Mouse (Mus musculus): ENCODE measurements at regions not wholly inside any gene's neighbourhood (a gene's known extent, or its start where the extent isn't known, plus 50 kb on each side); places are given as distances from the start of the nearest gene placed in this dataset.

- no peak for DNase-seq
- Histone ChIP-seq H3K4me3 (no peak overlapping the region), H3K36me3 (ENCODE audit: control insufficient read depth, insufficient read depth, low read length) (no peaks in the 10 kb centered on the region), H3K27me3 (ENCODE audit: control insufficient read depth, insufficient read depth, low read length) (no peaks in the 10 kb centered on the region), H3K4me1 (ENCODE audit: control insufficient read depth, insufficient read depth, low read length) (no peaks in the 10 kb centered on the region), H3K9ac (ENCODE audit: low read depth, low read length) (no peak overlapping the region), H3K27ac (no peak overlapping the region), H3K79me2 (replicated peaks; ENCODE audit: control insufficient read depth, insufficient read depth, low read length) (no peaks in the 10 kb centered on the region)
- TF ChIP-seq EP300 (IDR thresholded peaks at IDR 0.05; ENCODE audit: insufficient read depth, low read depth, low read length) (no peak), POLR2A (IDR thresholded peaks at IDR 0.05; ENCODE audit: insufficient read depth, low read depth, low read length) (no peak), CTCF (IDR thresholded peaks at IDR 0.05) (no peak)
- intact Hi-C loops (cut with DNase I) = no loop called here
- 84% methylated on average over 1 of the region's 1 CpGs for WGBS
These were observed 486.8 kb downstream of the Hao1 start for GRCm38 (mm10) chr2:134067404-134067803.

- H3K27ac ChIP-seq = no peak overlapping the region
- H3K4me3 ChIP-seq = no peak overlapping the region
- no peaks in the 10 kb centered on the region for H3K4me1 ChIP-seq (ENCODE audit: control insufficient read depth, insufficient read depth, low read length)
- no peak for DNase-seq
- no peaks in the 10 kb centered on the region for H3K27me3 ChIP-seq (ENCODE audit: control insufficient read depth, insufficient read depth, low read length)
- no peak for TF ChIP-seq POLR2A (IDR thresholded peaks at IDR 0.05; ENCODE audit: insufficient read depth, low read depth, low read length)
- TF ChIP-seq EP300 (IDR thresholded peaks at IDR 0.05; ENCODE audit: insufficient read depth, low read depth, low read length) = no peak
- no peak for TF ChIP-seq CTCF (IDR thresholded peaks at IDR 0.05)
- H3K9ac ChIP-seq (ENCODE audit: low read depth, low read length) = no peak overlapping the region
- no peaks in the 10 kb centered on the region for H3K79me2 ChIP-seq (replicated peaks; ENCODE audit: control insufficient read depth, insufficient read depth, low read length)
- intact Hi-C loops (cut with DNase I) = no loop called here
- H3K36me3 ChIP-seq (ENCODE audit: control insufficient read depth, insufficient read depth, low read length) = no peaks in the 10 kb centered on the region
- WGBS = 64% methylated on average over 2 of the region's 2 CpGs
These were observed 494.1 kb downstream of the Hao1 start for GRCm38 (mm10) chr2:134059916-134060618.

DNA sequence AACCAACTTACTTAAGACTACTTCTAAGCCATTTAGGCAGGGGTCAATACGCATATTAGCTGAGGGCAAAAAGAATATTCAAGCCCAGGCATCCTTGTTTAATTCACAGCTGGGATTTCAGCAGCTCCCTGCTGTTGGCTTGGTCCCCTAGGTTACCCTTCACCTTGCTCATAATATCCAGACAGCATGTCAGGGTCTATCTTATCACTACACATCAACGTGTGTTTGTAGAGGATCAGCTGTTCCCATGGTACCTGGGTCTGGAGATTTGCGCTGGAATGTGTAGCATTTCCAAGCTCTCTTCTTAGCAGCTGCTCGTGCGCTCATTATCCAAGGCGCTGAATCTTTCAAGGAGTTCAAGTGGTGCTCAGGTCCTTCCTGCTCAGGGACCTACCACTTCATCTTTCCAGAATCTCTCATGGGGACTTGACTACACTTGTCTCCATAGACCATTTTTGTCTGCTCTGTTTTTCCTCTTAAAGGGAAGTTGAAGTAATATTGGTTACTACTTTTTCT lies 484.5 kb downstream of the Bmp2 start:
- 47% methylated on average over 6 of the region's 6 CpGs for WGBS
- Histone ChIP-seq H3K4me3 (no peak overlapping the region), H3K27ac (no peak overlapping the region), H3K9ac (ENCODE audit: low read depth, low read length) (no peak overlapping the region), H3K4me1 (ENCODE audit: control insufficient read depth, insufficient read depth, low read length) (no peaks in the 10 kb centered on the region), H3K27me3 (ENCODE audit: control insufficient read depth, insufficient read depth, low read length) (no peaks in the 10 kb centered on the region), H3K36me3 (ENCODE audit: control insufficient read depth, insufficient read depth, low read length) (no peaks in the 10 kb centered on the region), H3K79me2 (replicated peaks; ENCODE audit: control insufficient read depth, insufficient read depth, low read length) (no peaks in the 10 kb centered on the region)
- no peak for DNase-seq
- no peak for TF ChIP-seq POLR2A (IDR thresholded peaks at IDR 0.05; ENCODE audit: insufficient read depth, low read depth, low read length)
- no peak for TF ChIP-seq CTCF (IDR thresholded peaks at IDR 0.05)
- TF ChIP-seq EP300 (IDR thresholded peaks at IDR 0.05; ENCODE audit: insufficient read depth, low read depth, low read length) = no peak
- intact Hi-C loops (cut with DNase I) = no loop called here

DNA sequence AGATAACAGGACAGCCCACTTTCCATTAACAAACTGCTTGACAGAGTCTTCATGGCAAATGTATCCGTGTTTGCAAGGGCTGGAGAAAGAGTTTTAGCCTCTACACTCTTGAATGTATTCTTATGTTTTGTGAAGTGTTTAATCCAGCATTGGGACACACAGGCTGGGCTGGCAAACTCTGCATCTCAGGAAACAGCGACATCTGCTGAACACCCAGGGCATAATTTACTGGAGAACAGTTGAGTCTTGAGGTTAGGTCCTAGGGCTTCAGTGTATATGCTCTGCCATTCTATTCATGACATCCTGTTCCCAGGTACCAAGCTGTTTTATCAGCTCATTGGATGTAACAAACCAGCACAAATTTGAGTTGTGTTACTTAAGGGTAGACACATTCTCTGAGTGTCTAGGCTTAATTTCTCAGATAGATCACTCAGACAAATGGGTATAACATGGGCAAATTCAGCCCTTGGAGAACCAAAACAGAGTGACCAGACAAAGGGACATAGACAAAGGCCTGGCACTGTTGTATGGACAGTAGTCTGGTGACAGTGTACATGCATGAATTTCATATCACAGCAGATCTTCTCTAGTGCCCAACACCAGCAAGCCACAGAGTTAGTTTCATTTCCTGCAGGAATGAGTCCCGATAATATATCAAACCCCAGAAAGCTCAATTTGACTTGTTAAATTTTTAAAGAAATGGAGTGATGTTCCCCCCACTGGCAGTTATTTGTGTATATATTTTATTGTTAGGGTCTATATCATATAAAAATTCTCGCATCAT lies 477.9 kb downstream of the Bmp2 start:
- no peak overlapping the region for H3K9ac ChIP-seq (ENCODE audit: low read depth, low read length)
- 62% methylated on average over 4 of the region's 4 CpGs for WGBS
- H3K27ac ChIP-seq = no peak overlapping the region
- DNase-seq = peak; percentile 5 to 32
- H3K36me3 ChIP-seq (ENCODE audit: control insufficient read depth, insufficient read depth, low read length) = no peaks in the 10 kb centered on the region
- no peaks in the 10 kb centered on the region for H3K27me3 ChIP-seq (ENCODE audit: control insufficient read depth, insufficient read depth, low read length)
- intact Hi-C loops (cut with DNase I) = no loop called here
- H3K4me1 ChIP-seq (ENCODE audit: control insufficient read depth, insufficient read depth, low read length) = no peaks in the 10 kb centered on the region
- TF ChIP-seq POLR2A (IDR thresholded peaks at IDR 0.05; ENCODE audit: insufficient read depth, low read depth, low read length) (no peak), CTCF (IDR thresholded peaks at IDR 0.05) (peak; percentile 64)
- H3K4me3 ChIP-seq = no peak overlapping the region
- no peaks in the 10 kb centered on the region for H3K79me2 ChIP-seq (replicated peaks; ENCODE audit: control insufficient read depth, insufficient read depth, low read length)

GRCm38 (mm10) chr2:134029153-134029552 lies 477.2 kb downstream of the Bmp2 start:
- DNase-seq = no peak
- no peaks in the 10 kb centered on the region for H3K27me3 ChIP-seq (ENCODE audit: control insufficient read depth, insufficient read depth, low read length)
- no peak overlapping the region for H3K4me3 ChIP-seq
- H3K79me2 ChIP-seq (replicated peaks; ENCODE audit: control insufficient read depth, insufficient read depth, low read length) = no peaks in the 10 kb centered on the region
- intact Hi-C loops (cut with DNase I) = no loop called here
- H3K4me1 ChIP-seq (ENCODE audit: control insufficient read depth, insufficient read depth, low read length) = no peaks in the 10 kb centered on the region
- no peak overlapping the region for H3K9ac ChIP-seq (ENCODE audit: low read depth, low read length)
- H3K27ac ChIP-seq = no peak overlapping the region
- TF ChIP-seq EP300 (IDR thresholded peaks at IDR 0.05; ENCODE audit: insufficient read depth, low read depth, low read length) (no peak), POLR2A (IDR thresholded peaks at IDR 0.05; ENCODE audit: insufficient read depth, low read depth, low read length) (no peak), CTCF (IDR thresholded peaks at IDR 0.05) (no peak)
- H3K36me3 ChIP-seq (ENCODE audit: control insufficient read depth, insufficient read depth, low read length) = no peaks in the 10 kb centered on the region
- WGBS = 64% methylated on average over 2 of the region's 2 CpGs

DNA sequence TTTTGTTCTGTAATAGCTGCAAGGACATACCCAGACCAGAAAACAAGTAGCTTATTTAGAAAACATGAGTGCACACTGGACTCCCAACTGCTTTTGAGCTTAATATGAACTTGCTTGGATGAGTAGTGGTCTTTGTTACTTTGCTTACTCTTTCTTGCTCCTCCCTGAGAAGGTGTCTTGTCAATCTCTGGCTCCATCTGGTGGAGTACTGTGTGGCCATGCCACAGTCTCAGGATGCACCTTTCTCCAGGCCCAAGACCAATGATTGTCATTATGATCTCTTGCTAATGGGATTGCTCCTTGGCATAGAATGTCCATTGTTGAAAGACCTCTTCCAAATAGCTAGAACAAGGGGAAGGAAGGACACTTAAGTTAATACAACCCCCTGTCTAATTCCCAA lies 465.1 kb downstream of the Bmp2 start:
- DNase-seq = no peak

More for the DNA sequence above, 465.1 kb downstream of the Bmp2 start:
- intact Hi-C loops (cut with DNase I) = loop anchor here (2.0 to 5.0 kb wide), 2 partner anchors 224 to 905 kb away; no protein-coding TSS in a partner anchor
- TF ChIP-seq POLR2A (IDR thresholded peaks at IDR 0.05; ENCODE audit: insufficient read depth, low read depth, low read length) (no peak), CTCF (IDR thresholded peaks at IDR 0.05) (peak; percentile 72)
- no peaks in the 10 kb centered on the region for H3K79me2 ChIP-seq (replicated peaks; ENCODE audit: control insufficient read depth, insufficient read depth, low read length)
- H3K27me3 ChIP-seq (ENCODE audit: control insufficient read depth, insufficient read depth, low read length) = no peaks in the 10 kb centered on the region
- H3K27ac ChIP-seq = no peak overlapping the region
- H3K9ac ChIP-seq (ENCODE audit: low read depth, low read length) = no peak overlapping the region
- H3K4me3 ChIP-seq = no peak overlapping the region
- H3K4me1 ChIP-seq (ENCODE audit: control insufficient read depth, insufficient read depth, low read length) = no peaks in the 10 kb centered on the region
- H3K36me3 ChIP-seq (ENCODE audit: control insufficient read depth, insufficient read depth, low read length) = no peaks in the 10 kb centered on the region

All from heart, adult 2 months (tissue).